Mouse (Mus musculus): Measurements from ENCODE around the gene Fhit. TPM values are rescaled to one million over a fixed set of nuclear protein-coding genes. Genes with fewer than 3 reads are reported as not detected.

The Fhit gene
- polyA plus RNA-seq, 1 experiment from 2014 or later = 11.4 TPM

DNA sequence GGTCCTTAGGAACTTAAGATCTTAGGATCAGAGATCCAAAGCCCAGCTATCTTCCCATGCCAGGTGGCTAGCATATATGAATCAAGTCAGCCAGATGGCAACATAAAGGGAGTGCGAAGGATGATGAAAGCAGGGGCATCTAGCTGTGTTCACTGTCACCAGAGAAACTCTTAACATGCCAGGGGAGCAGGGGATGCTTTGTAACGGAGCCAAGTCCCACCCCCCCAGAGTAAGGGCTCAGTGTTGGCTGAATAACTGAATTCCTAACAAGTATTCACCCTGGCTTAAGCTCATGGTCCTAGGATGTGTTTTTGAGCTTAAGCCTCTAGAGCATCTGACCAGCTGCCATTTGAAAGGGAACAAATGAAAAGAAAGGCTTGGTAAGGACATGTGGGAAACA, 1139.5 kb downstream of the Fhit start:
- ATAC-seq = no peak
- H3K9ac ChIP-seq = no peak overlapping the region

DNA sequence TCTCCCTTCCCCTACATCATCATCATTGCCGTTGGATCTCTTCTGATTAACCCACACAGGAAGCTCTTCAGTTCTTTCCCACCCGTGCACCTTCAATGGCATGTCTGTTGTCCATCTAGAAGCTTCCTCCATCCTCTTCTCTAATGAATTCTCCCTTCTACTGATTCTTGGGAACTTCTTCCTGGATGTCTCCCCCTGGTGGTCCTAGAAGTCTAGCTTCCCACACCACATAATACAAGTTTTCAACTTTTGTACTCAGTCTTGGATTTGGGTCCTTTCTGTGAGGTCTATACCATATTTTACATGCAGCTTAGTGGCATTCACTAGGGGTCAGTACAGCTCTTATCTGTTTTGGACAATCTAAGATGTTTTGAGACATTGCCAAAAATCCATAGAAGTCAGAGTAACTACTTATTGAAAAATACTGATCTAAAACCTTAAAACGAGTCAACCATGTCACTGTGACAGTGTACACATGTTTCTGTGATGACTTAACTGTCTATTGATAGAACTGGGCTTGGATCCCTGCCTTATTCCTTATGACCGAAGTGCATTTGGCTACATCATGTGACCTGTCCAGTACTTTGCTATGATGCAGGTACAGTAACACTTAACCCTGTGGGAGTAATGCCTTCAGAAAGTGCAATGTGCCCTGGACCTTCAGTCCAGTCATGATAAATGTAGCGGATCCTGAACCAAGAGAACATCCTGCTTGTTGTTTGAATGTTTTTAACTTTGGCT, 1141.3 kb downstream of the Fhit start:
- no peak overlapping the region for H3K4me2 ChIP-seq (replicated peaks)
- WGBS = 79% methylated on average over 5 of the region's 5 CpGs
- H3K4me1 ChIP-seq (replicated peaks) = no peaks in the 10 kb centered on the region
- H3K36me3 ChIP-seq = no peaks in the 10 kb centered on the region
- H3K9me3 ChIP-seq = no peaks in the 10 kb centered on the region
- H3K27me3 ChIP-seq (replicated peaks) = no peaks in the 10 kb centered on the region
- ATAC-seq = no peak
- H3K27ac ChIP-seq = no peak overlapping the region
- H3K9ac ChIP-seq = no peak overlapping the region
- H3K4me3 ChIP-seq (replicated peaks) = no peak overlapping the region

More for the DNA sequence above, 1139.5 kb downstream of the Fhit start:
- H3K36me3 ChIP-seq = no peaks in the 10 kb centered on the region
- H3K4me3 ChIP-seq (replicated peaks) = no peak overlapping the region
- no peaks in the 10 kb centered on the region for H3K4me1 ChIP-seq (replicated peaks)
- 80% methylated on average over 2 of the region's 2 CpGs for WGBS
- H3K4me2 ChIP-seq (replicated peaks) = no peak overlapping the region
- no peaks in the 10 kb centered on the region for H3K9me3 ChIP-seq
- no peaks in the 10 kb centered on the region for H3K27me3 ChIP-seq (replicated peaks)
- no peak overlapping the region for H3K27ac ChIP-seq

DNA sequence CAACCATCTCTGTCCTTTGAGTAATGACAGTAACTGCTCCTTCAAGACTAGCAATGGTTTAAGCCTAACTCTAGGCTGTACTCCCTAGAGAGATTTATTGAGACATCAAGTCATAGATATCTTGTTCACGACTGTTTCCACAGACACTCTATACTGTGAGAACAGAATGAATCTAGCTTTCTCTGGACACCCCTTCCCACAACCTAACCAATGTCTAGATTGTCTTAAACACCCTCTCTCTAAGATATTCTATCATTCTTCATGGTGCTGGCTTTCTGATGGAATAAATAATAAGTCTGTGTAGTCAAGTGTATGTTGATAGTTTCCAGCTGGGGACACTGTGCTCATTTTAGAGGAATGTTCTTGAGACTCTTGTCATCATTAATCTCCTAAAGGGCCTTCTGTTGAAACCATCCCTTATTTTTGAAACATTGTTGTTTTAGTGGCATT, 1148.0 kb downstream of the Fhit start:
- Histone ChIP-seq H3K9ac (no peak overlapping the region), H3K27me3 (replicated peaks) (no peaks in the 10 kb centered on the region), H3K4me3 (replicated peaks) (no peak overlapping the region), H3K4me1 (replicated peaks) (no peaks in the 10 kb centered on the region), H3K9me3 (no peaks in the 10 kb centered on the region), H3K36me3 (no peaks in the 10 kb centered on the region), H3K27ac (no peak overlapping the region), H3K4me2 (replicated peaks) (no peak overlapping the region)
- 35% methylated on average over 1 of the region's 1 CpGs for WGBS
- no peak for ATAC-seq

DNA sequence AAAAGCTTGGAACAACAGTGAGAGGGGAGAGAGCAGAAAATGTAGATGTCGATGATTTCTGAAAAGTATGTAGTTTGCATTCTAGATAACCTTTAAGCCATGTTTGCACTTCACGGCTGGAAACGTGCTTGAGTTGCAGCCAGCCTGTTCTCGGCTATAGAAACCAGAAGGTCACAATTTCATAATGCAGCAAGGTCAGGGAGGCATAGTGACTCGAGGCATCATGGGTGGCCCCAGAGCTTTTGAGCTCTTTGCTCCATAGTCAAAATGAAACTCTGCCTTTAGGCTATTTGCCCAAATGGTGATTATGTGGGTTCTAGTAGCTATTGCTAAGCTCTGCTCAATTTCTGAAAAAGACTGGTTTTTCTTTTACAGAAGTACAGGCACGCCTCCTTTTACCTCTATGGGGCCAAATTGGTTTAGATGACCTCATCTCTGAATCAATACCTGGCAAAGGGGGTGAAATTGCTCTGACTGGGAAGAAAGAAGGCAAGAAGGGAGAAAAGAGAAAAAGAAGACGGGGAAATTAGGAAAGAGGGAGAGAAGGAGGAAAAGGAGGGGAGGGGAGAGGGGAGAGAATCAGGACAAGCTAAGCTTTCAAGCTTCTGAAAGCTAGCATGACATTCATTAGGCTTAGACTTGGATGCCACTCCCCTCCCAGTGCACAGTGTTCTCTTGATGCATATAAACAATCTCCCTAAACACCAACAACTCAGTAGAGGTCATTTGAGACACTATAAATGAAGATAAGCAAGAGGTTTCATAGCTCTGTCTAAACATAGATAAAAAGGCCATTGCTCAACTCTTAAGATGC, 1148.6 kb downstream of the Fhit start:
- Histone ChIP-seq H3K27ac (no peak overlapping the region), H3K36me3 (no peaks in the 10 kb centered on the region), H3K9me3 (no peaks in the 10 kb centered on the region), H3K4me3 (replicated peaks) (no peak overlapping the region), H3K9ac (no peak overlapping the region), H3K4me1 (replicated peaks) (no peaks in the 10 kb centered on the region), H3K4me2 (replicated peaks) (no peak overlapping the region), H3K27me3 (replicated peaks) (no peaks in the 10 kb centered on the region)
- no peak for ATAC-seq
- WGBS = 51% methylated on average over 7 of the region's 7 CpGs

DNA sequence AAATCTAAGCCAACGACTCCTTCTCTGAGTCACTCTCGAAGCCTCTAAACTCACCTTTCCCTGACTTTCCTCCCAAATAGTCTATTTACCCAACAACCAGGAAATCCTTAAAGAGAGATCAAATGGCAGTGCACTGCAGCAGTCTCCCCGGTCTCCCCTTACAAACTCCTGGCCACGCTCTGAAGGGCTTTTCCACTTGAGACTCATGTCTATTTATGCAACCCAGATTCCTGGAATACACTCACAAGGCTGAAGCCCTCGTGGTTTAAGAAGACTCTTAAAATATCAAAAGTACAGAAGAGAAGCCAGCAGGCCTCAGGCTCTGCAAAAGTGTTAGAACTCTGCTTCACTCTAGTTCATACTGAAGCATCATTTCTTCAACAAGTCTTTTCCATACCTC, 1155.6 kb downstream of the Fhit start:
- H3K4me1 ChIP-seq (replicated peaks) = no peaks in the 10 kb centered on the region
- H3K27ac ChIP-seq = no peak overlapping the region
- no peaks in the 10 kb centered on the region for H3K36me3 ChIP-seq
- ATAC-seq = no peak
- no peaks in the 10 kb centered on the region for H3K27me3 ChIP-seq (replicated peaks)
- no peak overlapping the region for H3K9ac ChIP-seq
- 67% methylated on average over 5 of the region's 5 CpGs for WGBS
- H3K9me3 ChIP-seq = no peaks in the 10 kb centered on the region
- H3K4me2 ChIP-seq (replicated peaks) = no peak overlapping the region
- no peak overlapping the region for H3K4me3 ChIP-seq (replicated peaks)

DNA sequence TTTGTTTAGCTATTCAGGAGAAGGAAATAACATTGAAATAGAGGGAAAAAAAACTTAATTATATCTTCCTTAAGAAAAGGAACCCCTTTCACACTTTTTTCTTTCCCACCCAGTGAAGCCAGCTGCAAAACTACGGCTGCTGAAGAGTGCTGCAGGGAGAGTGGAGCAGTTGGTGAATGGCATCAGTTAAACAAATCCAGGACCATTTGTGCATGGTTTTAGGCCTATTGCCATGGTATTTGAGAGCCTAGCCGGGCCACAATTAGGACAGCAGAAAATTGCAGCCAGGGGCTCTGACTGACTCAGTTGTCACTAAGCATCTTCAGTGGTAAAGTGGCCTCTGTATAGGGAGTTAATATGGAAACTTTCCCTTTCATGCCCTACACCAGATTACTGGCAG, 1158.0 kb downstream of the Fhit start:
- Histone ChIP-seq H3K9me3 (no peaks in the 10 kb centered on the region), H3K27ac (no peak overlapping the region), H3K4me3 (replicated peaks) (no peak overlapping the region), H3K9ac (no peak overlapping the region), H3K4me2 (replicated peaks) (no peak overlapping the region), H3K27me3 (replicated peaks) (no peaks in the 10 kb centered on the region), H3K36me3 (no peaks in the 10 kb centered on the region), H3K4me1 (replicated peaks) (no peaks in the 10 kb centered on the region)
- WGBS = 80% methylated on average over 2 of the region's 2 CpGs
- ATAC-seq = no peak

DNA sequence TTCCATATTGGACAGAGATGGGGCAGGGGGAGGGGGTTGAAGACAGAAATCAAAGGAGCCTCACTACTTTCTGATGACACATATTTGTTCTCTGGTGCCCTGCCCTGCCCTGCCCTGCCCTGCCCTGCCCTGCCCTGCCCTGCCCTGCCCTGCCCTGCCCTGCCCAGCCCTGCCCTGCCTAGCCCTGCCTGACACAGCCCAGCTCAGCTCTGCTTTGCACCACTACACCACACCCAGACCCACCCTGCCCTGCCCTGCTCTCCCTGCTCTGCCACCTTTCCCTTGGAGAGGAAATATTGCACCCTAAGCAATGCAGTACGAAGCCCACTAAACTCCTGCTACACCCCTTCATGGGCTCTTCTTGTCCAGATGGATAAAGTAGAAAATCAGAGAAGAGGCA, 1171.2 kb downstream of the Fhit start:
- 0 out of 2 replicates have a peak, but pooled peaks have one; percentile 28 for ATAC-seq
- Histone ChIP-seq H3K4me1 (replicated peaks) (no peaks in the 10 kb centered on the region), H3K4me3 (replicated peaks) (no peak overlapping the region), H3K36me3 (no peaks in the 10 kb centered on the region), H3K27ac (no peak overlapping the region), H3K9me3 (no peaks in the 10 kb centered on the region), H3K4me2 (replicated peaks) (no peak overlapping the region), H3K27me3 (replicated peaks) (no peaks in the 10 kb centered on the region), H3K9ac (no peak overlapping the region)
- 86% methylated on average over 1 of the region's 1 CpGs for WGBS

DNA sequence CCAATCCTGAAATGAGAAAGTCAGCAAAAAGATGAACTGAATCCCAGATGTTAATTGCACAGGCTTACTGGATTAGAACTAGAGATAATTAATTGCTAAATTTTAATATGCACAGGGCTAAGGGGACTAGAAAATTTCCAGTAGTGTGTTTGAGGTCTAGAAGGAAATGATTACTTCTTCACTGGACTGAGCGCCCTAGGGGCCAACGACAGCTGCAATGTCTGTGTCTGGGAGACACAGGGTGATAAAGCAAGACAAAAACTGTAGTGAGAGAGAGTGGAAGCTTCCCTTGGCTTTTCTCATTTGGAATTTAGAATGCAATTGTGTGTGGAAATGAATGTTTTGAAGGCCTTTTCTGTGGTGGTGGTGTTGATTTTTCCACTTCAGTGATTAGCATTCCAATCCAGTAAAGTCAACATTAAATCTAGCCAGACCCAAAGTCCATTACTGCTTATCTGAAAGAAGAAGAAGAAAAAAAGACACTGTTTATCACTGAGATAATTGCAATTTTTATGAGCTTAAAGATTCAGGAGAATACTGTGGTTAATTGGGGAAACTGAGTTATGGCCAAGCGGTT, 1184.8 kb downstream of the Fhit start:
- Histone ChIP-seq H3K27ac (no peak overlapping the region), H3K36me3 (no peaks in the 10 kb centered on the region), H3K9me3 (no peaks in the 10 kb centered on the region), H3K4me1 (replicated peaks) (no peaks in the 10 kb centered on the region), H3K4me2 (replicated peaks) (no peak overlapping the region), H3K9ac (no peak overlapping the region), H3K4me3 (replicated peaks) (no peak overlapping the region), H3K27me3 (replicated peaks) (no peaks in the 10 kb centered on the region)
- WGBS = 50% methylated on average over 3 of the region's 3 CpGs
- ATAC-seq = no peak

DNA sequence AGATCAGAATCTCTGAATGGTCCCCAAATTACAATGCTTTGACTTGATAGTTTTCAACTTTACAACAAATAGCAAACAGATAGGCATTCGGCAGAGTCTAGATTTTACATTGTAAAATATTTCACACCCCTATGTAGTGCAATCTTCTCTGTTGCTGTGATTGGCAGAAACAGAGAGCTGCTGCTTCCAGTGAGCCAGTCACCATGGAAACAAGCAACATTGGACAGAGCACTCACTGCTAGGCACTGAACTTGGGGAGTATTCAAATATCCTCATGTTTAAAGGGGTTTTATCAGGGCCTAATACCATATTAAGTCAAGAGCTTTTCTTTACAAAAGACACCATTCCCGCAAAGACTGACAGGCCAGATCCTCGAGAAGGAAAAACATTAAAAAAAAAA, 1187.4 kb downstream of the Fhit start:
- no peak for ATAC-seq
- 74% methylated on average over 3 of the region's 3 CpGs for WGBS
- Histone ChIP-seq H3K27me3 (replicated peaks) (no peaks in the 10 kb centered on the region), H3K36me3 (no peaks in the 10 kb centered on the region), H3K4me1 (replicated peaks) (no peaks in the 10 kb centered on the region), H3K9me3 (no peaks in the 10 kb centered on the region), H3K4me2 (replicated peaks) (no peak overlapping the region), H3K4me3 (replicated peaks) (no peak overlapping the region), H3K9ac (no peak overlapping the region), H3K27ac (no peak overlapping the region)

DNA sequence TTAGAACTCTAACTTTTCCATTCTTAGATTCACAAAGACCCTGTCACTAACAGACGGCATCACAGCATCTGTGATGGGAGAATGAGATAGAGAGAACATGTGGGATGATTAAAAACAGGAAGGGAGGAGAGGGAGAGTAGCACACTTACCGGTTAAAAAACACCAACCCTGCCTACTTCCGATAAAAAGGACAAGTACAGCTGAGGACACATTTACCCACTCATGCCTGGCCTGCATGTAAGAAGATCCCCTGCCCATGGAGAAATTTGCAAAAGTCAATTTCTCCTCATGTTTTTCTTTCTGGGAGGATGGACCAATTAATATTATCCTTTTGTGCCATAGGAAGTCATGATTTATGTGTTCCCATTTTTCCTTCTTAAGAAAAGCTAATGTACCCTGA, 1198.0 kb downstream of the Fhit start:
- Histone ChIP-seq H3K27ac (no peak overlapping the region), H3K9ac (no peak overlapping the region), H3K4me1 (replicated peaks) (no peaks in the 10 kb centered on the region), H3K9me3 (no peaks in the 10 kb centered on the region), H3K4me3 (replicated peaks) (no peak overlapping the region), H3K4me2 (replicated peaks) (no peak overlapping the region), H3K36me3 (no peaks in the 10 kb centered on the region), H3K27me3 (replicated peaks) (no peaks in the 10 kb centered on the region)
- WGBS = 79% methylated on average over 3 of the region's 3 CpGs
- ATAC-seq = no peak

DNA sequence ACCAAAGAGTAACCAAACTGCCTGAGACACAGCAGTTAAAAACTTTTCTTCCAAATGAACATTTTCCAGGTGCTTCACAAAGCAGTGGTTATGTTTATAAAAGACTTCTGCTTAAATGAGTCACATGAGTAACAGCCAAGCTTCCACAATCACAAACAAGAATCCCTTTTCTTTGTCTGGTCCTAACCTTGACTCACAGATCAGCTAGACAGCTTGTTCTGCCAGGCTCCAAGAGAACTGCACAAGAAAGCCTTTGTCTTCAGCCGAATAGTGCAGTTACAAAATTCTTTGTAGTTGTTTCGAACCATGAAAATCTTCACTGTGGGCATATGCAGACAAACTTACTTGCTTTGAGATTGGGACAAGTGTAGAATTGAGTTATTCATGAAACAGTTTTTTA, 1201.4 kb downstream of the Fhit start:
- 65% methylated on average over 2 of the region's 2 CpGs for whole genome bisulfite sequencing
- H3K4me3 ChIP-seq (replicated peaks) = no peak overlapping the region
- H3K27me3 ChIP-seq (replicated peaks) = no peaks in the 10 kb centered on the region
- no peaks in the 10 kb centered on the region for H3K4me1 ChIP-seq (replicated peaks)
- H3K9me3 ChIP-seq = no peaks in the 10 kb centered on the region
- H3K36me3 ChIP-seq = no peaks in the 10 kb centered on the region
- no peak overlapping the region for H3K27ac ChIP-seq
- ATAC-seq = no peak
- H3K4me2 ChIP-seq (replicated peaks) = no peak overlapping the region
- no peak overlapping the region for H3K9ac ChIP-seq

DNA sequence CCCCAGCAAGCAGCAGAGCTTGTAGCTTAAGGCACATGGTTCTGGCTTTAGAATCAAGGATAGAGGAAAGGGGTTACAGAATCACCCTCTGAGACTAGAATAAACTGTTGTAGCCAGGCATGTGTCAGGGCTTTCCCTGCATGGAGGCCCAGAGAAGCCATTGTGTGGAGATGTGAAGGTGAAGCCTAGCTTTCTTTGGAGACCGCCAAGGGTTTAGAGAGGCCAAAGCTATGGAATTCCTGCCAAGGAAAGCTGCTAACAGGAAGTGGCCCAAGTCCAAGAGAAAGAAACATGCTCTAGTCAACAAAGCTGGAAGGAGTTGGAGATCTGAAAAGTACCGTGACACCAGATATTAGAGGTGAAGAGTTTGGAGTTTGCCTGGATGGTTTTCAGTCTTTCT, 1262.3 kb downstream of the Fhit start:
- Histone ChIP-seq H3K4me3 (replicated peaks) (no peak overlapping the region), H3K9me3 (no peaks in the 10 kb centered on the region), H3K4me1 (replicated peaks) (no peaks in the 10 kb centered on the region), H3K27me3 (replicated peaks) (no peaks in the 10 kb centered on the region), H3K27ac (no peak overlapping the region), H3K9ac (no peak overlapping the region), H3K4me2 (replicated peaks) (no peak overlapping the region), H3K36me3 (no peaks in the 10 kb centered on the region)
- 86% methylated on average over 2 of the region's 2 CpGs for WGBS
- no peak for ATAC-seq

Measured in intestine, embryonic 15.5 days (tissue).